Mouse (Mus musculus) heart, embryonic 10.5 days (tissue): Measurements from ENCODE around the gene Sec23a. TPM values are rescaled to one million over a fixed set of nuclear protein-coding genes. Genes with fewer than 3 reads are reported as not detected.

ENCODE experiments used
- polyA plus RNA-seq: library from polyadenylated mRNA; unstranded; fragments of >200 nt; fragmentation: Nextera tagmentation; extraction: Ambion mirVana; gene quantifications from 2 replicates; pipeline ENCODE4 v1.2.1, GENCODE M21; 2016

Gene Sec23a
- polyA plus RNA-seq, 1 experiment from 2014 or later = 77.3 TPM

Other genes with a start within 250 kb of the Sec23a start
- 30.1 and 35.6 TPM in 2 replicates for gene Gemin2, start 1.4 kb upstream of the Sec23a start, polyA plus RNA-seq
- 75.5 and 82.4 TPM in 2 replicates for gene Trappc6b, start 49.5 kb upstream of the Sec23a start, polyA plus RNA-seq
- gene Pnn, start 54.9 kb upstream of the Sec23a start, polyA plus RNA-seq = 76.5 and 89.5 TPM in 2 replicates
- 38.0 and 50.8 TPM in 2 replicates for gene Mia2, start 83.8 kb upstream of the Sec23a start, polyA plus RNA-seq
- gene Fbxo33, start 207.7 kb upstream of the Sec23a start, polyA plus RNA-seq = 3.9 and 6.1 TPM in 2 replicates